Comparison of ENCODE assay signal across 21 mouse cellular contexts in genomic region chr1:155075856-155076255, GRCm38 (mm10). TPM values are rescaled to one million over a fixed set of nuclear protein-coding genes. Genes with fewer than 3 reads are reported as not detected.
DNase-seq lines count a peak whose midpoint lies in the region; ATAC-seq and TF ChIP-seq lines count a peak whose summit lies in the region.
"Had no signal": no experiment of that assay in that cellular context is flagged by ENCODE, and none has a peak within 500 bp of the region (broad histone marks: within the 10 kb centered on the region; RNA-seq: fewer than 3 reads in every experiment).

No protein-coding gene starts in this region.

- no peak for TF ChIP-seq POLR2A in myocyte (IDR thresholded peaks at IDR 0.05; ENCODE audit: insufficient read length, low read depth)

- H3K27ac ChIP-seq in intestine, postnatal 0 days (ENCODE audit: low read depth, low read length), result no peak overlapping the region
- H3K27ac ChIP-seq in intestine, embryonic 15.5 days, result no peak overlapping the region
- H3K27ac ChIP-seq: embryonic facial prominence, embryonic 10.5 days; forebrain, embryonic 12.5 days; heart, embryonic 15.5 days; hindbrain, embryonic 14.5 days had no signal

- no peaks in the 10 kb centered on the region for H3K9me3 ChIP-seq in intestine, postnatal 0 days (ENCODE audit: control insufficient read depth)
- H3K9me3 ChIP-seq in intestine, embryonic 15.5 days, result no peaks in the 10 kb centered on the region
- H3K9me3 ChIP-seq: embryonic facial prominence, embryonic 10.5 days; forebrain, embryonic 12.5 days; heart, embryonic 15.5 days; limb, embryonic 15.5 days; lung, embryonic 15.5 days had no signal

- TF ChIP-seq CTCF in intestine, postnatal 0 days (IDR thresholded peaks at IDR 0.05; ENCODE audit: low read depth), result no peak
- no peak for TF ChIP-seq CTCF in Patski (IDR thresholded peaks at IDR 0.05)

- H3K4me2 ChIP-seq in intestine, postnatal 0 days (replicated peaks; ENCODE audit: low read depth), result no peak overlapping the region
- H3K4me2 ChIP-seq in intestine, embryonic 15.5 days (replicated peaks), result no peak overlapping the region
- H3K4me2 ChIP-seq in myocyte (ENCODE audit: low read depth), result peak overlapping the region; percentile 44
- H3K4me2 ChIP-seq: forebrain, embryonic 12.5 days; heart, embryonic 15.5 days; hindbrain, embryonic 14.5 days; limb, embryonic 15.5 days; lung, embryonic 15.5 days; midbrain, embryonic 11.5 days had no signal

- H3K4me1 ChIP-seq in intestine, postnatal 0 days (replicated peaks; ENCODE audit: control insufficient read depth, insufficient read depth, low read length), result peaks cover 12% of the 10 kb centered on the region
- H3K4me1 ChIP-seq in intestine, embryonic 15.5 days (replicated peaks), result peaks cover 27% of the 10 kb centered on the region; the same call in 1 of the 2 replicates

- H3K79me2 ChIP-seq in myocyte (ENCODE audit: control insufficient read depth, insufficient read depth), result no peaks in the 10 kb centered on the region

- no peaks in the 10 kb centered on the region for H3K36me3 ChIP-seq in intestine, postnatal 0 days (ENCODE audit: control insufficient read depth, insufficient read depth)
- H3K36me3 ChIP-seq in intestine, embryonic 15.5 days, result no peaks in the 10 kb centered on the region
- H3K36me3 ChIP-seq in myocyte (ENCODE audit: control insufficient read depth, insufficient read depth), result no peaks in the 10 kb centered on the region
- H3K36me3 ChIP-seq: embryonic facial prominence, embryonic 10.5 days; forebrain, embryonic 12.5 days; heart, embryonic 15.5 days; limb, embryonic 15.5 days; lung, embryonic 15.5 days had no signal

- no peak overlapping the region for H3K9ac ChIP-seq in intestine, postnatal 0 days (ENCODE audit: low read depth, low read length)
- H3K9ac ChIP-seq in intestine, embryonic 15.5 days, result no peak overlapping the region
- H3K9ac ChIP-seq: forebrain, embryonic 12.5 days; heart, embryonic 15.5 days; hindbrain, embryonic 14.5 days; limb, embryonic 15.5 days; lung, embryonic 15.5 days had no signal

- in situ Hi-C loops in Patski (cut with MboI; ENCODE audit: low pct_unique_long_range_greater_than_20kb), result loop anchor here (25.0 kb wide), 1 partner anchor 1564 kb away; no protein-coding TSS in a partner anchor

- WGBS in intestine, postnatal 0 days, result 70% methylated on average over 7 of the region's 7 CpGs
- WGBS in intestine, embryonic 15.5 days, result 75% methylated on average over 7 of the region's 7 CpGs

- DNase-seq in 3T3-L1 (ENCODE audit: low read depth, low spot score), result peak; percentile 96
- DNase-seq in Patski (ENCODE audit: low read depth, low spot score), result no peak
- no peak for DNase-seq in embryo, embryonic 10.5 days (ENCODE audit: low spot score)
- DNase-seq: cerebellum, adult 2 months; cerebellum, postnatal 36 days; heart, postnatal 36 days; kidney, adult 8-10 months; kidney, postnatal 10 days; left cerebral cortex, postnatal 4 days had no signal

- POLR2A ChIA-PET in Patski (lab: Charles Lee), result interaction anchor here (0.7 to 2.9 kb wide), 3 partner anchors 21 to 72 kb away, joined by 3 to 25 read pairs (median 5); partner anchors contain the start of gene Ier5

- ATAC-seq in intestine, postnatal 0 days, result peak; percentile 25; the same call in 1 of the 2 replicates
- ATAC-seq in intestine, embryonic 15.5 days, result no peak
- peak; percentile 48 for ATAC-seq in Patski
- ATAC-seq in megakaryocyte-erythroid progenitor cell, adult 5-6 weeks (replicated peaks; ENCODE audit: low FRiP score, low TSS enrichment, poor library complexity, severe bottlenecking), result no peak
- ATAC-seq: inflammation-experienced regulatory T-cells, adult 6 months had no signal

- H3K27me3 ChIP-seq in intestine, postnatal 0 days (replicated peaks; ENCODE audit: control insufficient read depth, insufficient read depth, low read length), result no peaks in the 10 kb centered on the region
- no peaks in the 10 kb centered on the region for H3K27me3 ChIP-seq in intestine, embryonic 15.5 days (replicated peaks)
- H3K27me3 ChIP-seq in Patski, result no peaks in the 10 kb centered on the region
- no peaks in the 10 kb centered on the region for H3K27me3 ChIP-seq in myocyte (ENCODE audit: control insufficient read depth, insufficient read depth, insufficient read length)
- H3K27me3 ChIP-seq: forebrain, embryonic 12.5 days; heart, embryonic 15.5 days; limb, embryonic 15.5 days; lung, embryonic 15.5 days had no signal

- no peak overlapping the region for H3ac ChIP-seq in myocyte (ENCODE audit: control insufficient read depth, insufficient read length)

- CTCF ChIA-PET in Patski (lab: Charles Lee), result interaction anchor here (0.7 to 2.3 kb wide), 7 partner anchors 8 to 141 kb away, joined by 3 to 13 read pairs (median 5); no protein-coding TSS in a partner anchor

- no peak overlapping the region for H3K4me3 ChIP-seq in intestine, postnatal 0 days (ENCODE audit: low read depth, low read length)
- H3K4me3 ChIP-seq in intestine, embryonic 15.5 days (replicated peaks), result no peak overlapping the region
- no peak overlapping the region for H3K4me3 ChIP-seq in myocyte
- H3K4me3 ChIP-seq: embryonic facial prominence, embryonic 10.5 days; forebrain, embryonic 12.5 days; heart, embryonic 15.5 days; limb, embryonic 15.5 days; lung, embryonic 15.5 days had no signal

TF ChIP-seq in myocyte, 11 proteins besides CTCF, POLR2A, EP300 and RAD21:
- TF ChIP-seq CEBPB (IDR thresholded peaks at IDR 0.05; ENCODE audit: insufficient read depth, poor library complexity, severe bottlenecking) (peak; percentile 92), REST (IDR thresholded peaks at IDR 0.05; ENCODE audit: insufficient read depth, insufficient read length) (no peak), TCF12 (IDR thresholded peaks at IDR 0.05; ENCODE audit: insufficient read depth, poor library complexity, severe bottlenecking) (no peak)

RNA-seq across cellular contexts. Expression of gene Ier5, which starts 23.6 kb away (rescaled TPM):
- polyA plus RNA-seq in intestine, postnatal 0 days (2015; fragmentation: Nextera tagmentation; extraction: Ambion mirVana), result 6.1 and 6.8 TPM in 2 replicates
- 3.8 and 4.8 TPM in 2 replicates for polyA plus RNA-seq in intestine, embryonic 15.5 days (2015; fragmentation: Nextera tagmentation; extraction: Ambion mirVana)
- polyA plus RNA-seq in Patski (2021), result 43.2 TPM
- polyA plus RNA-seq in myocyte (2012; fragmentation: generic; extraction: Trizol), result 21.1 TPM
- 5.7 and 7.1 TPM in 2 replicates for total RNA-seq in megakaryocyte-erythroid progenitor cell, adult 5-6 weeks (2014; fragmentation: Nextera tagmentation)
- total RNA-seq in megakaryocyte-erythroid progenitor cell, adult 5-6 weeks (2017), result 7.5 and 12.7 TPM in 2 replicates

Comparison
In these comparisons a context has a peak if more than half of its experiments do, and no peak if none do; other contexts are left out.
1. ATAC-seq: peak in intestine, postnatal 0 days (single experiment) and Patski (single experiment); none in intestine, embryonic 15.5 days (single experiment) and megakaryocyte-erythroid progenitor cell, adult 5-6 weeks (single experiment).